Mouse (Mus musculus): ENCODE data around the gene Borcs5.
"Not testable (repeated sequence)": the region's sequence is repeated elsewhere in the genome, so short reads cannot be mapped to it uniquely, and the experiment has no call there.

The Borcs5 gene

GRCm38 (mm10) chr6:134670881-134671411, 31.6 kb downstream of the Borcs5 start:
- no peak for DNase-seq (ENCODE audit: low spot score in 2 of 2)

- not testable (repeated sequence) for DNase-seq (ENCODE audit: low spot score in 2 of 2)
Measured at GRCm38 (mm10) chr6:134673712-134674111, 34.4 kb downstream of the Borcs5 start.

GRCm38 (mm10) chr6:134677504-134677903, 38.2 kb downstream of the Borcs5 start:
- DNase-seq (ENCODE audit: low spot score in 2 of 2), result no peak

GRCm38 (mm10) chr6:134678037-134678436, 38.7 kb downstream of the Borcs5 start:
- DNase-seq (ENCODE audit: low spot score in 2 of 2), result no peak

GRCm38 (mm10) chr6:134679330-134679729, 40.0 kb downstream of the Borcs5 start:
- not testable (repeated sequence) for DNase-seq (ENCODE audit: low spot score in 2 of 2)

- no peak for DNase-seq (ENCODE audit: low spot score in 2 of 2)
Measured at GRCm38 (mm10) chr6:134684354-134684915, 45.1 kb downstream of the Borcs5 start.

GRCm38 (mm10) chr6:134685040-134685439, 45.7 kb downstream of the Borcs5 start:
- no peak for DNase-seq (ENCODE audit: low spot score in 2 of 2)

- no peak for DNase-seq (ENCODE audit: low spot score in 2 of 2)
Measured at GRCm38 (mm10) chr6:134685515-134685914, 46.2 kb downstream of the Borcs5 start.

GRCm38 (mm10) chr6:134694498-134694897, 55.2 kb downstream of the Borcs5 start:
- DNase-seq (ENCODE audit: low spot score in 2 of 2), result no peak

- DNase-seq (ENCODE audit: low spot score in 2 of 2), result no peak
Measured at GRCm38 (mm10) chr6:134694988-134695387, 55.7 kb downstream of the Borcs5 start.

GRCm38 (mm10) chr6:134695625-134696024, 56.3 kb downstream of the Borcs5 start:
- DNase-seq (ENCODE audit: low spot score in 2 of 2), result no peak

GRCm38 (mm10) chr6:134696146-134696545, 56.8 kb downstream of the Borcs5 start:
- no peak for DNase-seq (ENCODE audit: low spot score in 2 of 2)

GRCm38 (mm10) chr6:134696554-134696953, 57.2 kb downstream of the Borcs5 start:
- DNase-seq (ENCODE audit: low spot score in 2 of 2), result no peak

GRCm38 (mm10) chr6:134698243-134698642, 58.9 kb downstream of the Borcs5 start:
- DNase-seq (ENCODE audit: low spot score in 2 of 2), result no peak

GRCm38 (mm10) chr6:134700451-134701210, 61.3 kb downstream of the Borcs5 start:
- no peak for DNase-seq (ENCODE audit: low spot score in 2 of 2)

- no peak for DNase-seq (ENCODE audit: low spot score in 2 of 2)
Measured at GRCm38 (mm10) chr6:134701211-134701602, 61.9 kb downstream of the Borcs5 start.

GRCm38 (mm10) chr6:134702184-134702583, 62.9 kb downstream of the Borcs5 start:
- DNase-seq (ENCODE audit: low spot score in 2 of 2), result no peak

GRCm38 (mm10) chr6:134703053-134703690, 63.9 kb downstream of the Borcs5 start:
- DNase-seq (ENCODE audit: low spot score in 2 of 2), result no peak

GRCm38 (mm10) chr6:134706467-134706866, 67.2 kb downstream of the Borcs5 start:
- no peak for DNase-seq (ENCODE audit: low spot score in 2 of 2)

GRCm38 (mm10) chr6:134710020-134710419, 70.7 kb downstream of the Borcs5 start:
- no peak for DNase-seq (ENCODE audit: low spot score in 2 of 2)

- DNase-seq (ENCODE audit: low spot score in 2 of 2), result no peak
Measured at GRCm38 (mm10) chr6:134713321-134713720, 74.0 kb downstream of the Borcs5 start.

GRCm38 (mm10) chr6:134713897-134714296, 74.6 kb downstream of the Borcs5 start:
- DNase-seq (ENCODE audit: low spot score in 2 of 2), result no peak

- DNase-seq (ENCODE audit: low spot score in 2 of 2), result no peak
Measured at GRCm38 (mm10) chr6:134716168-134716587, 76.9 kb downstream of the Borcs5 start.

All from frontal cortex, postnatal 25 days (tissue).